Mouse (Mus musculus): ENCODE data around the gene Gabarap. TPM values are rescaled to one million over a fixed set of nuclear protein-coding genes. Genes with fewer than 3 reads are reported as not detected.

Gene Gabarap
- polyA plus RNA-seq, 1 experiment from 2014 or later = 616 TPM

DNA sequence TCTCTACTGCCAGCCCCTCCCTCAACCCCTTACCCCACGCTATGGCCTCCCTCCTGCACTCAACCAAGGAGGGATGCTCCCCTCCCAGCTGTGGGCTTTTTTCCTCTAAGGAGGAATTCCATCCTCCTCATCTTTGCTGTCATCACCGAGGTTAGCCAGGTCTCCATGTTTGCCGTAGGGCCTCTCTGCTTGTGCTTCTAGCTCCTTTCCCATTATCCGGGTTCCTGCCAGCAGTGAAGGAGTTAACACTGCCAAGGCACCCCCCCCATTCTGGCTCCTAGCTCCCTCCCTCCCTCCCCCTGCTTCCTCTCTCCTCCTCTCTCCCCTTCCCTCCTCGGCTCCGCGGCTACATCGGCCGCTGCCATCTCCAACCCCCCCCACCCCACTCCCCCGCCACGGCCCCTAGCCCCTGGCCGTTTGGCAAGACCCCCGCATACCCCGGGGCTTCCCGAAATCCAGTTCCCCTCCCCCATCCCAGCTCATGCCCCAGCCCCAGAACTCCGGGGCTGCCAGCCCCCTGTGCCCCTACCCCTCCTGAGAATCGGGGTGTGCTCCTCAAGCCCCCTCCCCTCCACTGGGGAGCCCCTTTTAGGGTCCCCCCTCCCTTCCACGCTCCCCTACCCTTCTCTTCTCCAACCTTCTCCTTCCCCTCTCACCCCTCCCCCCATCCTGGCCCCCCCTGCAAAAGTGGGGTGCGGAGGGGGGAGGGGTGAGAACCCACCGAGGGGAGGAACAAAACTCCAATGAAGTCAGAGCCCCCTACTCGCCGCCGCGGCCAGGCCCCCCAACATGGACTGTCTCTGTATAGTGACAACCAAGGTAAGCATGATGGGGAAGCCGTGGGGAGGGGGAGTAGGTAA is 27.4 kb downstream of the Gabarap start:
- DNase-seq (peak; percentile 94), ATAC-seq (ENCODE audit: low FRiP score, low TSS enrichment) (no peak)
- peak overlapping the region; percentile 80 for H3K9ac ChIP-seq (replicated peaks; ENCODE audit: low read length)
- no peaks in the 10 kb centered on the region for H3K27me3 ChIP-seq (ENCODE audit: control insufficient read depth, insufficient read depth, low read length)
- H3K4me3 ChIP-seq (replicated peaks; ENCODE audit: low read depth, low read length) = peak overlapping the region; percentile 77
- no peaks in the 10 kb centered on the region for H3K9me3 ChIP-seq (ENCODE audit: control insufficient read depth, low read length)
- H3K4me2 ChIP-seq (ENCODE audit: low read length) = peak overlapping the region; percentile 89
- H3K36me3 ChIP-seq (ENCODE audit: control insufficient read depth, insufficient read depth, low read length) = peaks cover 9% of the 10 kb centered on the region
- under 1% methylated on average over 25 of the region's 25 CpGs for WGBS
- H3K27ac ChIP-seq (replicated peaks; ENCODE audit: low read depth, low read length) = peak overlapping the region; percentile 94
- peaks cover 57% of the 10 kb centered on the region for H3K4me1 ChIP-seq (ENCODE audit: control insufficient read depth, insufficient read depth, low read length)

DNA sequence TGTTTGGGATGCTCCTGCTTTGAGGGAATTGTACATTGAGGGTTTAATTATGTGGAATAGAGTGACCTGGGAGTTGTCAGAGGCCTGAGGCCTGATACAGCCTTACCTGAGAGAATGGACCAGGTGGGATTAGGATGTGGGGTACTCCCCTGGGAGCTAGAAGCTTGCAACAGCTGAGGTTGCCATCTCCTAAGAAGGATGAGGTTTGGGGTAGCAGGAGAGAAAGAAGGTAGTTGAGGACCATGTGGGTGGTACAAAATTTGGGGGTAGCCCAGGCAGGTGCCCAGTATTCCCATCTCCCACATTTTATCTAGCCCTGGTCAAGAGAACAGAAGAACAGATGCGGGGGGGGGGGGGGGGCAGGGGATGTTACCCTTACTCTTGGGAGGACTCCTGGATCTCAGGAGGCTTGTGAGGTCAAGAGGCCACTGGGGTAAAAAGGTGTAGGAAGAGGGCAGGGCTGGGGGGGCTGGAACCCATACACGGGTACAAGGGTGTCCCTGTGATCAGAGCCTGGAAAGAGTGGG is 28.6 kb downstream of the Gabarap start:
- DNase-seq (no peak), ATAC-seq (ENCODE audit: low FRiP score, low TSS enrichment) (no peak)
- WGBS = 17% methylated on average over 2 of the region's 2 CpGs
- H3K36me3 ChIP-seq (ENCODE audit: control insufficient read depth, insufficient read depth, low read length) = no peaks in the 10 kb centered on the region
- H3K9ac ChIP-seq (replicated peaks; ENCODE audit: low read length) = peak overlapping the region; percentile 80; the same call in 1 of the 2 replicates
- H3K4me1 ChIP-seq (ENCODE audit: control insufficient read depth, insufficient read depth, low read length) = peaks cover 64% of the 10 kb centered on the region
- H3K9me3 ChIP-seq (ENCODE audit: control insufficient read depth, low read length) = no peaks in the 10 kb centered on the region
- peak overlapping the region; percentile 77 for H3K4me3 ChIP-seq (replicated peaks; ENCODE audit: low read depth, low read length)
- peak overlapping the region; percentile 94 for H3K27ac ChIP-seq (replicated peaks; ENCODE audit: low read depth, low read length)
- no peaks in the 10 kb centered on the region for H3K27me3 ChIP-seq (ENCODE audit: control insufficient read depth, insufficient read depth, low read length)
- H3K4me2 ChIP-seq (ENCODE audit: low read length) = peak overlapping the region; percentile 89

DNA sequence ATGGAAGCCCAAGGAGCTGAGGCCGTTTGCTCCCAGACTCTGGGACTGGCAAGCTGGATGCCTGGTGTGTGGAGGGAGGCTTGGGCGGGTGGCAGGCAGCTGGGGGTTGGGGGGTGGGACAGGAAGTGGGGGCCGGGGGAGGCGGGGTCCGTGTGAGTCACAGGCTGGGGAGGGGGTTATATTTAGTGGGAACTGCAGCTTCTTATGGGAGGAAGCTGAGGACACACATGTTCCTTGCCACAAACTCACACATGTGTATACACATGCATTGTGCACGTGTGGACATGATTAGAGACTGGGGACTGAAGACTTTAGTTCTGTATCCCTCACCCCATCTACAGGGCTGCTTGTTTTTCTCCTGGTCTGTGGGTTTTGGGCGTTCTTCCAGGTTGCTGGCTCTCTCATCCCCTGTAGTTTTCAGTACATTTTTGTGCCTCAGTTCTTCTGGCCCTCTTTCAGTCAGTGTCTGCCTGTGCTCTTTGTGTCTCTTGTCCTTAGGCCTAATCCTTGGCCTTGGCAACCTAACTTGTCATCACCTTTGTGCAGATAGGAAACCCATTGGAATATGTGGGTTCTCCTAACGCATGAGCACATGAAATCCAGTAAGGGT is 29.2 kb downstream of the Gabarap start:
- H3K4me3 ChIP-seq (replicated peaks; ENCODE audit: low read depth, low read length) = peak overlapping the region; percentile 77
- H3K9ac ChIP-seq (replicated peaks; ENCODE audit: low read length) = peak overlapping the region; percentile 80; the same call in 1 of the 2 replicates
- peak overlapping the region; percentile 94 for H3K27ac ChIP-seq (replicated peaks; ENCODE audit: low read depth, low read length)
- peaks cover 63% of the 10 kb centered on the region for H3K4me1 ChIP-seq (ENCODE audit: control insufficient read depth, insufficient read depth, low read length)
- H3K9me3 ChIP-seq (ENCODE audit: control insufficient read depth, low read length) = no peaks in the 10 kb centered on the region
- peak overlapping the region; percentile 89 for H3K4me2 ChIP-seq (ENCODE audit: low read length)
- ATAC-seq (ENCODE audit: low FRiP score, low TSS enrichment) = no peak
- WGBS = 9% methylated on average over 8 of the region's 8 CpGs
- peak; percentile 38 for DNase-seq
- no peaks in the 10 kb centered on the region for H3K36me3 ChIP-seq (ENCODE audit: control insufficient read depth, insufficient read depth, low read length)
- H3K27me3 ChIP-seq (ENCODE audit: control insufficient read depth, insufficient read depth, low read length) = no peaks in the 10 kb centered on the region

DNA sequence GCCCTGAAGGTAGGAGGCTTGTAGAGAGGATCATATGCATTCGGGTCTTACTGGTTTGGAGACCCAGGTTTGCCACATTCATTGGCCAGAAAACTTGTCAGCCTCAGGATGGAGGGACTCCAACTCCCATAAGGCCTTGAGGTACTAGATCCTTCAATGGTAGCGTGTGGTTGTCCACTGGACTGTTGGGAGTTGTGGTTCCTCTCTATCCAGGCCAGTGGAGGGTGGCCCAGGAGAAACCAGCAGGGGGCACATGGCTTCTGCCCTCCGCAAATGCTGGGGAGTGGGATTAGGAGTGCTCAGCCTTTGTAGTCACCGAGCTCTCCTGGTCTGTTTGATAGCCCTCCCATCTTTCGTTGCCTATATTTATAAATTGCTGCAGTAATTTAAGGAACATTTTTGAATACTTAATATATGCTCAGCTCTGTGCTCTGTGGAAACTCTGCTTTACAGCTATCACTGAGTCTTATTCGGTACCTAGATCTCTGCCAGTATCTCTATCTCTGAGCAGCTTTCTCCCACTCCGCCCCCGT is 29.9 kb downstream of the Gabarap start:
- peak; percentile 83 for ATAC-seq (ENCODE audit: low FRiP score, low TSS enrichment)
- Histone ChIP-seq H3K9ac (replicated peaks; ENCODE audit: low read length) (peak overlapping the region; percentile 80), H3K27me3 (ENCODE audit: control insufficient read depth, insufficient read depth, low read length) (no peaks in the 10 kb centered on the region), H3K4me2 (ENCODE audit: low read length) (peak overlapping the region; percentile 89), H3K4me3 (replicated peaks; ENCODE audit: low read depth, low read length) (peak overlapping the region; percentile 77), H3K27ac (replicated peaks; ENCODE audit: low read depth, low read length) (peak overlapping the region; percentile 94), H3K36me3 (ENCODE audit: control insufficient read depth, insufficient read depth, low read length) (no peaks in the 10 kb centered on the region), H3K4me1 (ENCODE audit: control insufficient read depth, insufficient read depth, low read length) (peaks cover 66% of the 10 kb centered on the region), H3K9me3 (ENCODE audit: control insufficient read depth, low read length) (no peaks in the 10 kb centered on the region)
- WGBS = 1% methylated on average over 8 of the region's 8 CpGs
- DNase-seq = peak; percentile 89

DNA sequence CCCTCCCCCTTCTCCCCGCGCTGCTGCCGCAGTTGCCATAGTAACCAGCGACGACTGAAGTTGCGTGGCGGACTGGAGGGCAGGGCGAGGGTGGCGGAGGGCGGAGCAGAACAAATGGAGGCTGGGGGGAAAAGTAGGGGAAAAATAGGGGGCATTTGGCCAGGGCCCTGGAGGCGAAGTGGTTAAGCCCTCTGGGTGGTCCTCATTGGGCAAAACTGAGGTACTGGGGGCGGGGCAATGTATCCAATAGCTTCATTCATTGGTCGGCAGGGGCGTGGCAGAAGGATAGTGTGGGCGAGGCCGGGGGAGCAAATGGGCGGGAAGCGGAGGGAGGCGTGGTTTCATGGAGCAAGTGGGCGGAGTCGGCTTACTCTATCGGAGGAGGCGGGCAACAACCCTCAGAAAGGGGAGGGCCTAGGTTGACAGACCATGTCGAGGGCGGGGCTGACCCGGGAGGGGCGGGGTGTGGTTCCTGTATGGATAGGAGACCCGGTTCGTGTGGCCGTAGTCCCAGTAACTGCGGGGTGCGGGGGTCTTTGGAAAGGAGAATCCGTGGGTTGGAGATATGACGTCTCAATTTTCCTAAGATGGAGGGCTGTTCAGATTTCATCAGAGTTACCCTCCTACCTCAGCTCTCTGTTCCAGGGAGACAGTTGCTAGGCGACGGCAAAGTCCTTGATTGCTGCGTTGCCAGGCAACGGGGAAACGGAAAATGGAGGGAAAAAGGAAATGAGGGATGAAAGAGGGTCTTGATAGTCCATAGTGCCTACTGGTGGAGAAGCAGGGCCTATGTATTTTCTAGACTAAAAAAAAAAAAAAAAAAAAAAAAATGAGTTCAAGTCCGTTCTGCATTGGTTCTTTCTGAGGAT is 30.6 kb downstream of the Gabarap start:
- Histone ChIP-seq H3K4me2 (ENCODE audit: low read length) (peak overlapping the region; percentile 89), H3K4me1 (ENCODE audit: control insufficient read depth, insufficient read depth, low read length) (peaks cover 73% of the 10 kb centered on the region), H3K4me3 (replicated peaks; ENCODE audit: low read depth, low read length) (peak overlapping the region; percentile 77), H3K36me3 (ENCODE audit: control insufficient read depth, insufficient read depth, low read length) (no peaks in the 10 kb centered on the region), H3K9me3 (ENCODE audit: control insufficient read depth, low read length) (no peaks in the 10 kb centered on the region), H3K27ac (replicated peaks; ENCODE audit: low read depth, low read length) (peak overlapping the region; percentile 94), H3K27me3 (ENCODE audit: control insufficient read depth, insufficient read depth, low read length) (no peaks in the 10 kb centered on the region), H3K9ac (replicated peaks; ENCODE audit: low read length) (peak overlapping the region; percentile 80; the same call in 1 of the 2 replicates)
- under 1% methylated on average over 40 of the region's 40 CpGs for WGBS
- ATAC-seq (ENCODE audit: low FRiP score, low TSS enrichment) (peak; percentile 87), DNase-seq (peak; percentile 99)

DNA sequence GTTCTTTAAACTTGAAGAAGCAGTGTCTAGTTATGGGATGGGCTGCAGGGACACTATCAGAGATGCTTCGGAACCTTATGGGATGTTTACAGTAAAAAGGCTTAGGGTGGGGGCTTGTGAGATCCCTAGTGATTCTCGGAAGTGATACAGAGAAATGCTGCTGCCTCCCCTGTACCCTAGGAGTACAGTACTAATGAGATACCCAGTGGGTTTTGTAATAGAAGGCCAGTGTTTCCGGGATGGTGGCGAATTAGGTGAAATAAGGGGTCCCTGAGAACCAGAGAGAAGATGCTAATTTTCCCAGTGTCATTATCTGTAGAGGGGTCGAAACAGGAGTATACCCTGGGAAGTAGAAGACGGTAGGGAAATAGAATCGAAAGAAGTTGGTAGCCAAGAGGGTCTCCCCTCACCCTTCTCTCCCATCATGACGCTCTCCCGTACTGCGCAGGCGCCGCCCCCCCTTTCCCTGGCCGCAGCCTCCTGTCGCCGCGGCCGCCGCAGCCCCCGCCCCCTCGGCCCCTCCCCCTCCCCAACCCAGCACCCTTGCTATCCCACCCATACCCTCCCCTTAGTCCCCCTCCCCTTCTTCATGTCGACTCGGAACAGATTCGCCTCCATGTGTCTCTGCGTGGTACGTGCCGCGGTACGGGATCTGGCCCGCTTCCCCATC is 32.7 kb downstream of the Gabarap start:
- Histone ChIP-seq H3K9ac (replicated peaks; ENCODE audit: low read length) (peak overlapping the region; percentile 47), H3K27me3 (ENCODE audit: control insufficient read depth, insufficient read depth, low read length) (no peaks in the 10 kb centered on the region), H3K4me2 (ENCODE audit: low read length) (peak overlapping the region; percentile 71), H3K4me3 (replicated peaks; ENCODE audit: low read depth, low read length) (peak overlapping the region; percentile 39), H3K36me3 (ENCODE audit: control insufficient read depth, insufficient read depth, low read length) (no peaks in the 10 kb centered on the region), H3K9me3 (ENCODE audit: control insufficient read depth, low read length) (no peaks in the 10 kb centered on the region), H3K27ac (replicated peaks; ENCODE audit: low read depth, low read length) (peak overlapping the region; percentile 66), H3K4me1 (ENCODE audit: control insufficient read depth, insufficient read depth, low read length) (peaks cover 82% of the 10 kb centered on the region)
- 5% methylated on average over 22 of the region's 29 CpGs for whole genome bisulfite sequencing
- peak; percentile 83 for DNase-seq
- ATAC-seq (ENCODE audit: low FRiP score, low TSS enrichment) = no peak

DNA sequence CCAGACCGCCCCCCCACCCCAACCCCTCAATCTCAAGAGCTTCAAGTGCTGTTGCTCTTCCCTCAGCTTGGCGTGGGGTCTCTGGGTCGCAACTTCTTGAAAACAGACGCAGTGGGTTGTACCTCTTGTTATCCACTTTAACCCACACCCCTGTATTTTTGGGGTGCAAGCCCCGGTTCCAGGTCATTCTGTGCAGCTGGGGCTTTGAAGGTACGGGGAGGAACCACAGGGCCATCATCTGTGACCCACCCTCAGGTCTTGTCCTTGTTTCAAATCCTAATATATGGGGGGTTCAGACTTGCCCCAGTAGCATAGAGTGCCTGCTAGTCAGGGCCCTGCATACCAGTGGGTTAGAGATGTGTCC is 33.2 kb downstream of the Gabarap start:
- Histone ChIP-seq H3K27me3 (ENCODE audit: control insufficient read depth, insufficient read depth, low read length) (no peaks in the 10 kb centered on the region), H3K4me3 (replicated peaks; ENCODE audit: low read depth, low read length) (peak overlapping the region; percentile 39), H3K4me1 (ENCODE audit: control insufficient read depth, insufficient read depth, low read length) (peaks cover 82% of the 10 kb centered on the region), H3K9ac (replicated peaks; ENCODE audit: low read length) (peak overlapping the region; percentile 47), H3K36me3 (ENCODE audit: control insufficient read depth, insufficient read depth, low read length) (no peaks in the 10 kb centered on the region), H3K27ac (replicated peaks; ENCODE audit: low read depth, low read length) (peak overlapping the region; percentile 66), H3K4me2 (ENCODE audit: low read length) (peak overlapping the region; percentile 71), H3K9me3 (ENCODE audit: control insufficient read depth, low read length) (no peaks in the 10 kb centered on the region)
- 13% methylated on average over 6 of the region's 6 CpGs for WGBS
- DNase-seq (no peak), ATAC-seq (ENCODE audit: low FRiP score, low TSS enrichment) (no peak)
